Mouse (Mus musculus) spleen, postnatal 10 days (tissue): ENCODE measurements around the gene Litaf.
A peak's percentile ranks its signal among the peaks of the same experiment; 100 is the strongest.
"Not testable (repeated sequence)": the region's sequence is repeated elsewhere in the genome, so short reads cannot be mapped to it uniquely, and the experiment has no call there.

Experiments
- DNase-seq, 2 experiments: peaks; one replicate each; pipeline ENCODE4 v3.0.0; 2021 to 2022; ENCODE audit warnings: low spot score in 2 of 2

Gene Litaf

GRCm38 (mm10) chr16:10958307-10958706 is 107.7 kb downstream of the Litaf start:
- not testable (repeated sequence) for DNase-seq

GRCm38 (mm10) chr16:10957794-10958193 is 108.2 kb downstream of the Litaf start:
- no peak for DNase-seq

GRCm38 (mm10) chr16:10956938-10957685 is 108.8 kb downstream of the Litaf start:
- DNase-seq, result peak in 1 of 2 experiments; percentile 36

GRCm38 (mm10) chr16:10955078-10955477 is 110.9 kb downstream of the Litaf start:
- DNase-seq, result no peak

- no peak for DNase-seq
These were observed 113.1 kb downstream of the Litaf start for GRCm38 (mm10) chr16:10952881-10953280.

- no peak for DNase-seq
These were observed 113.9 kb downstream of the Litaf start for GRCm38 (mm10) chr16:10952071-10952470.

GRCm38 (mm10) chr16:10951581-10951980 is 114.4 kb downstream of the Litaf start:
- DNase-seq, result no peak

- no peak for DNase-seq
These were observed 115.4 kb downstream of the Litaf start for GRCm38 (mm10) chr16:10950539-10950938.

- no peak for DNase-seq
These were observed 118.2 kb downstream of the Litaf start for GRCm38 (mm10) chr16:10947724-10948123.

- DNase-seq, result no peak
These were observed 120.4 kb downstream of the Litaf start for GRCm38 (mm10) chr16:10945381-10946127.

- no peak for DNase-seq
These were observed 121.4 kb downstream of the Litaf start for GRCm38 (mm10) chr16:10944545-10944944.

GRCm38 (mm10) chr16:10943257-10943656 is 122.7 kb downstream of the Litaf start:
- DNase-seq, result no peak

- no peak for DNase-seq
These were observed 125.3 kb downstream of the Litaf start for GRCm38 (mm10) chr16:10940661-10941060.

- no peak for DNase-seq
These were observed 126.0 kb downstream of the Litaf start for GRCm38 (mm10) chr16:10939932-10940331.

GRCm38 (mm10) chr16:10937497-10937896 is 128.5 kb downstream of the Litaf start:
- DNase-seq, result no peak

- no peak for DNase-seq
These were observed 129.1 kb downstream of the Litaf start for GRCm38 (mm10) chr16:10936700-10937319.

GRCm38 (mm10) chr16:10934047-10934446 is 131.9 kb downstream of the Litaf start:
- no peak for DNase-seq

GRCm38 (mm10) chr16:10933372-10933771 is 132.6 kb downstream of the Litaf start:
- no peak for DNase-seq

GRCm38 (mm10) chr16:10927026-10927425 is 138.9 kb downstream of the Litaf start:
- no peak for DNase-seq

- no peak for DNase-seq
These were observed 140.3 kb downstream of the Litaf start for GRCm38 (mm10) chr16:10925591-10926180.

- no peak for DNase-seq
These were observed 142.4 kb downstream of the Litaf start for GRCm38 (mm10) chr16:10923561-10923960.

- no peak for DNase-seq
These were observed 146.1 kb downstream of the Litaf start for GRCm38 (mm10) chr16:10919856-10920255.
